Mouse (Mus musculus) small intestine, adult 2 months (tissue): ENCODE results near the gene S100a2.

Experiments
- CTCF ChIP-seq: fragments of 200-500 bp; IDR thresholded peaks from 2 replicates; pipeline ENCODE4 v1.5.1; 2012; ENCODE audit warnings: low read depth, mild to moderate bottlenecking, control low read depth, inconsistent platforms, low read length, moderate library complexity, mixed read lengths; ENCODE audit not compliant: insufficient replicate concordance, insufficient read length; ENCODE audit errors: extremely low read depth
- POLR2A ChIP-seq: fragments of 200-500 bp; IDR thresholded peaks from 2 replicates; pipeline ENCODE4 v1.6.1; 2012; ENCODE audit warnings: low read depth, mild to moderate bottlenecking, control low read depth, inconsistent platforms, low read length, moderate library complexity

GRCm38 (mm10) chr3:90579433-90579832 lies 10.6 kb upstream of the S100a2 start:
- TF ChIP-seq CTCF (no peak), POLR2A (no peak)
